Mouse (Mus musculus) myocyte (in vitro differentiated cells): ENCODE measurements around the gene Rasip1. TPM values are rescaled to one million over a fixed set of nuclear protein-coding genes. Genes with fewer than 3 reads are reported as not detected.

Source experiments
- H3K27me3 ChIP-seq: one replicate; pipeline ENCODE4 v1.6.1; 2011; ENCODE audit not compliant: control insufficient read depth, insufficient read depth, insufficient read length
- H3K36me3 ChIP-seq: one replicate; pipeline ENCODE4 v1.6.1; 2011; ENCODE audit not compliant: control insufficient read depth, insufficient read depth
- H3K4me2 ChIP-seq: one replicate; pipeline ENCODE4 v1.6.1; 2011; ENCODE audit warnings: low read depth, control low read depth
- H3K4me3 ChIP-seq: one replicate; pipeline ENCODE4 v1.5.1; 2011; ENCODE audit warnings: mild to moderate bottlenecking, control low read depth, moderate library complexity
- H3K79me2 ChIP-seq: one replicate; pipeline ENCODE4 v1.6.1; 2011; ENCODE audit not compliant: control insufficient read depth, insufficient read depth
- H3ac ChIP-seq: one replicate; pipeline ENCODE4 v1.6.1; 2011; ENCODE audit not compliant: control insufficient read depth, insufficient read length
- CEBPB ChIP-seq: IDR thresholded peaks from 2 replicates; pipeline ENCODE4 v1.6.1; 2011; ENCODE audit warnings: mild to moderate bottlenecking, moderate library complexity; ENCODE audit not compliant: poor library complexity, insufficient read depth, severe bottlenecking
- E2F4 ChIP-seq: IDR thresholded peaks from one replicate; pipeline ENCODE4 v1.6.1; 2011; ENCODE audit warnings: mild to moderate bottlenecking, control low read depth, moderate library complexity; ENCODE audit not compliant: insufficient read depth
- MAX ChIP-seq: IDR thresholded peaks from one replicate; pipeline ENCODE4 v1.6.1; 2011; ENCODE audit warnings: low read depth, mild to moderate bottlenecking, control low read depth
- MYOD1 ChIP-seq, 3 experiments: IDR thresholded peaks; one replicate each; pipeline ENCODE4 v1.6.1; 2011; ENCODE audit warnings: control low read depth in 2 of 3, low read depth in 2 of 3, mild to moderate bottlenecking in 2 of 3, moderate library complexity in 1 of 3; ENCODE audit not compliant: insufficient read length in 2 of 3, control insufficient read depth in 1 of 3
- MYOG ChIP-seq, 3 experiments: IDR thresholded peaks; one replicate each; pipeline ENCODE4 v1.6.1; 2011; ENCODE audit warnings: control low read depth in 2 of 3, low read depth in 2 of 3, mild to moderate bottlenecking in 2 of 3; ENCODE audit not compliant: insufficient read length in 2 of 3, control insufficient read depth in 1 of 3, insufficient read depth in 1 of 3
- POLR2A ChIP-seq: IDR thresholded peaks from one replicate; pipeline ENCODE4 v1.6.1; 2011; ENCODE audit warnings: low read depth, mild to moderate bottlenecking, control low read depth, moderate library complexity; ENCODE audit not compliant: insufficient read length
- POLR2AphosphoS2 ChIP-seq: IDR thresholded peaks from one replicate; pipeline ENCODE4 v1.6.1; 2011; ENCODE audit warnings: low read depth, control low read depth; ENCODE audit not compliant: insufficient read length
- REST ChIP-seq: IDR thresholded peaks from one replicate; pipeline ENCODE4 v1.6.1; 2011; ENCODE audit warnings: mild to moderate bottlenecking, control low read depth, moderate library complexity; ENCODE audit not compliant: insufficient read depth, insufficient read length
- SRF ChIP-seq: IDR thresholded peaks from one replicate; pipeline ENCODE4 v1.6.1; 2011; ENCODE audit warnings: low read depth; ENCODE audit not compliant: control insufficient read depth, insufficient read length
- TCF12 ChIP-seq: IDR thresholded peaks from one replicate; pipeline ENCODE4 v1.6.1; 2011; ENCODE audit warnings: mild to moderate bottlenecking, control low read depth; ENCODE audit not compliant: poor library complexity, insufficient read depth, severe bottlenecking
- TCF3 ChIP-seq: IDR thresholded peaks from one replicate; pipeline ENCODE4 v1.6.1; 2011; ENCODE audit warnings: low read depth, control low read depth; ENCODE audit not compliant: insufficient read length
- USF1 ChIP-seq: IDR thresholded peaks from one replicate; pipeline ENCODE4 v1.6.1; 2011; ENCODE audit warnings: low read depth, mild to moderate bottlenecking, control low read depth, moderate library complexity
- polyA plus RNA-seq: library from polyadenylated mRNA; unstranded; fragments of >200 nt; fragmentation: generic; extraction: Trizol; gene quantifications from one replicate; pipeline ENCODE4 v1.2.1, GENCODE M21; 2012; ENCODE audit warnings: missing spikeins

Gene Rasip1
- polyA plus RNA-seq, 1 experiment: 0.40 TPM

DNA sequence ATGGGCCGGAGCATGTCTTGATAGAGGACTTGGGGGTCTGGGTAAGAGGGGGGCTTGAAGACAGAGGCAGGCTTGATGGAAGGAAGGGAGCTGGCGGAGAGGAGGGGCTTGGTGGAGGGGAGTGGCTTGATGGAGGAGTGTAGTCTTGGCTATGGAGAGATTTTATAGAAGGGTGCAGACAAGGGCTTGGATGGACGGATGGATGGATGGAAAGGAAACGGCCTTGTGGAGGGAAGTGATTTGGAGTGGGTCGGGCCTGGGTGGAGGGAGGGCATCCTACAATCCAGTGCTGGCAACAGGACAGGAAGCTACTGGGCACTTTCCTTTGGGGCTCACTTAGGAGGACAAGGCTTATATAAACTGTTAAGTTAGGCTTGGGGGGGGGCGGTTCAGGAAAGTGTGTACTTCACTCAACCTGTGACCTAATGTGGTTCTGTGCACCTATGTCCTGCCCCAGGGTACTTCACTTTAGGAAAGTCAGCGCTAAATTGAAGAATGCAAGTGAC is 664 bp upstream of the Rasip1 start:
- Histone ChIP-seq H3K4me3 (no peak overlapping the region), H3K36me3 (no peaks in the 10 kb centered on the region), H3K27me3 (no peaks in the 10 kb centered on the region), H3ac (no peak overlapping the region), H3K4me2 (no peak overlapping the region), H3K79me2 (no peaks in the 10 kb centered on the region)
- TF ChIP-seq TCF12: no peak
- TF ChIP-seq MYOG (IDR thresholded peaks at IDR 0.05; ENCODE audit: control insufficient read depth in 1 of 3, insufficient read depth in 1 of 3, insufficient read length in 2 of 3, low read depth in 2 of 3): no peak
- no peak for TF ChIP-seq CEBPB
- TF ChIP-seq POLR2AphosphoS2: no peak

DNA sequence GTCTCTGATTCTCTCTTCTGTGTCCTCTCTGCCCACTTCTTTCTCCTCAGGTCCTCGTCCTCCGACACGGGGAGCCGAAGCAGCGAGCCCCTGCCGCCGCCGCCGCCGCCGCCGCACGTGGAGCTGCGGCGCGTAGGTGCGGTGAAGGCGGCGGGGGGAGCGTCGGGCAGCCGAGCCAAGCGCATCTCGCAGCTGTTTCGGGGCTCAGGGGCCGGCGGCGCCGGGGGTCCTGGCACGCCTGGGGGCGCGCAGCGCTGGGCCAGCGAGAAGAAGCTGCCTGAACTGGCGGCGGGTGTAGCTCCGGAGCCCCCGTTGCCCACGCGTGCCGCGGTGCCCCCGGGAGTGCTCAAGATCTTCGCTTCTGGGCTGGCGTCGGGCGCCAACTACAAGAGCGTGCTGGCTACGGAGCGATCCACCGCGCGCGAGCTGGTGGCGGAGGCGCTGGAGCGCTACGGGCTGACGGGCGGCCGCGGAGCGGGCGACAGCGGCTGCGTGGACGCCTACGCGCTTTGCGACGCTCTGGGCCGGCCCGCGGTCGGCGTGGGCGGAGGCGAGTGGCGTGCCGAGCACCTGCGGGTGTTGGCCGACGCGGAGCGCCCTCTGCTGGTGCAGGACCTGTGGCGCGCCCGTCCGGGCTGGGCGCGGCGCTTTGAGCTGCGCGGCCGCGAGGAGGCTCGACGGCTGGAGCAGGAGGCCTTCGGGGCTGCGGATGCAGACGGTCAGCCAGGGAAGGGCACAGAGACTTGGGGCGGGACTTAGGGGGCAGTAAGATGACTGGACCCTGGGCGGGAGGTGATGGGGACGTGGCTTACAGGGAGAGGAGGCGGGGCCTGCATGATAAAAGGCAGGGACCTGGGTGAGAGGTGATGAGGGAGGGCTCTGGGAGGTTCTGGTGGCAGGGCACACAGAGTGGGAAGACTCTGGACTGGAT is 1.3 kb downstream of the Rasip1 start:
- Histone ChIP-seq H3ac (no peak overlapping the region), H3K4me2 (peak overlapping the region; percentile 24), H3K4me3 (no peak overlapping the region), H3K36me3 (no peaks in the 10 kb centered on the region), H3K79me2 (no peaks in the 10 kb centered on the region), H3K27me3 (no peaks in the 10 kb centered on the region)
- TF ChIP-seq REST (no peak), POLR2A (peak; percentile 48), E2F4 (no peak), POLR2AphosphoS2 (no peak), TCF12 (no peak), MYOD1 (IDR thresholded peaks at IDR 0.05; ENCODE audit: control insufficient read depth in 1 of 3, insufficient read length in 2 of 3, low read depth in 2 of 3) (peak in 1 of 3 experiments; percentile 68), MAX (no peak), CEBPB (no peak), SRF (no peak), MYOG (IDR thresholded peaks at IDR 0.05; ENCODE audit: control insufficient read depth in 1 of 3, insufficient read depth in 1 of 3, insufficient read length in 2 of 3, low read depth in 2 of 3) (peak in 1 of 3 experiments; percentile 20), TCF3 (no peak), USF1 (no peak)

DNA sequence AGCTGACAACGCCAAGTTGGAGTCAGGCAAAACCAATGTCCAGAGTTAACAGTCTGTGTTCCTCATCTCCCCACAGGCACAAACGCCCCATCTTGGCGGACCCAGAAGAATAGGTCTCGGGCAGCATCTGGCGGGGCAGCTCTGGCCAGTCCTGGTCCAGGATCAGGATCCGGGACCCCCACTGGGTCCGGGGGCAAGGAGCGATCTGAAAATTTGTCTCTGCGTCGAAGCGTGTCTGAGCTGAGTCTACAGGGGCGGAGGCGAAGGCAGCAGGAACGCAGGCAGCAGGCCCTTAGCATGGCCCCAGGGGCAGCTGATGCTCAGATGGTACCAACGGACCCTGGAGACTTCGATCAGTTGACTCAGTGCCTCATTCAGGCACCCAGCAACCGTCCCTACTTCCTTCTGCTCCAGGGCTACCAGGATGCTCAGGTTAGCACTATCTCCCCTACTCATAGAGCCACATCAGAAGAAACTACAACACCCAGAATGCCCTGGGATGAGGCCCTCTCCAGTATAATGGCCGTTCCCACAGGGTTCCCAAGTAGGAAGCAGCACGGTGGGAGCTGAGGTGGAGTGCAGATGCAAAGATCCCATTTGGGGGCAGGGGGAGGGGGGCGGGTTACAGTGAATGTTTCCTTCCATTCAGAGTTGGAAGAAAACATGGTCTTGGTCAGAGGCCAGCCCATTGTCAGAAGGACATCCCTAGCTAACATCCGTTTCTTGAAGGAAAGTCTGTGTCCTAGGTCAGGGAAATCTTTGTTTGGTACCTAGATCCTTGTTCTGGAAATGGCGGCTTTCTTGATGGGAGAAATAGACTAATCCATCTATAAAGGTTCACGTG is 3.0 kb downstream of the Rasip1 start:
- no peaks in the 10 kb centered on the region for H3K36me3 ChIP-seq
- no peaks in the 10 kb centered on the region for H3K79me2 ChIP-seq
- no peak overlapping the region for H3K4me2 ChIP-seq
- H3K4me3 ChIP-seq: no peak overlapping the region
- no peaks in the 10 kb centered on the region for H3K27me3 ChIP-seq
- no peak overlapping the region for H3ac ChIP-seq
- TF ChIP-seq SRF (no peak), REST (no peak), MAX (no peak), CEBPB (no peak), TCF3 (no peak), MYOG (IDR thresholded peaks at IDR 0.05; ENCODE audit: control insufficient read depth in 1 of 3, insufficient read depth in 1 of 3, insufficient read length in 2 of 3, low read depth in 2 of 3) (no peak), E2F4 (no peak), MYOD1 (IDR thresholded peaks at IDR 0.05; ENCODE audit: control insufficient read depth in 1 of 3, insufficient read length in 2 of 3, low read depth in 2 of 3) (no peak), TCF12 (no peak), USF1 (no peak), POLR2AphosphoS2 (no peak), POLR2A (no peak)

DNA sequence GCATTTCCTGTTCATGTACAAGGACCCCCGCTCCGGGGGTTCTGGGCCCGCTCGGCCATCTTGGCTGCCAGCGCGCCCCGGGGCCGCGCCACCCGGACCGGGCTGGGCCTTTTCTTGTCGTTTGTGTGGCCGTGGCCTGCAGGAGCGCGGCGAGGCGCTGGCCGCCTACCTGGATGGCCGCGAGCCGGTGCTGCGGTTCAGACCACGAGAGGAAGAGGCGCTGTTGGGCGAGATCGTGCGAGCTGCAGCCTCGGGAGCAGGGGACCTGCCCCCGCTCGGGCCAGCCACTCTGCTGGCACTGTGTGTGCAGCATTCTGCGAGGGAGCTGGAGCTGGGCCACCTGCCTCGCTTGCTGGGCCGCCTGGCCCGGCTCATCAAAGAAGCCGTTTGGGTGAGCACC is 5.2 kb downstream of the Rasip1 start:
- no peaks in the 10 kb centered on the region for H3K36me3 ChIP-seq
- H3K27me3 ChIP-seq: no peaks in the 10 kb centered on the region
- TF ChIP-seq MYOG (IDR thresholded peaks at IDR 0.05; ENCODE audit: control insufficient read depth in 1 of 3, insufficient read depth in 1 of 3, insufficient read length in 2 of 3, low read depth in 2 of 3) (no peak), MYOD1 (IDR thresholded peaks at IDR 0.05; ENCODE audit: control insufficient read depth in 1 of 3, insufficient read length in 2 of 3, low read depth in 2 of 3) (no peak), POLR2AphosphoS2 (no peak), POLR2A (no peak), MAX (no peak), REST (no peak), CEBPB (no peak), TCF3 (no peak)
- H3ac ChIP-seq: no peak overlapping the region
- no peak overlapping the region for H3K4me2 ChIP-seq
- H3K4me3 ChIP-seq: no peak overlapping the region
- no peaks in the 10 kb centered on the region for H3K79me2 ChIP-seq
